Mouse (Mus musculus) G1E (cell line): ENCODE results near the gene Adamtsl3.

ENCODE experiments used
- CTCF ChIP-seq: IDR thresholded peaks from 2 replicates; pipeline ENCODE4 v1.5.1; 2012; ENCODE audit warnings: low read depth, low read length, inconsistent platforms, mixed read lengths
- GATA2 ChIP-seq: IDR thresholded peaks from 2 replicates; pipeline ENCODE4 v1.6.1; 2012; ENCODE audit warnings: low read depth, low read length, inconsistent platforms, borderline replicate concordance
- POLR2AphosphoS5 ChIP-seq: IDR thresholded peaks from 2 replicates; pipeline ENCODE4 v1.6.1; 2012; ENCODE audit warnings: low read depth, low read length, inconsistent platforms; ENCODE audit not compliant: insufficient replicate concordance
- TAL1 ChIP-seq: conservative IDR thresholded peaks from 2 replicates; pipeline ENCODE4 v1.6.1; 2012; ENCODE audit warnings: low read depth, low read length, inconsistent platforms, mixed read lengths

GRCm38 (mm10) chr7:82346706-82347105 lies 11.2 kb downstream of the Adamtsl3 start:
- TF ChIP-seq CTCF, result no peak
- TF ChIP-seq GATA2, result no peak
- TF ChIP-seq POLR2AphosphoS5, result no peak
- no peak for TF ChIP-seq TAL1
